24 mouse cellular contexts compared by ENCODE assay signal in the genomic region with DNA sequence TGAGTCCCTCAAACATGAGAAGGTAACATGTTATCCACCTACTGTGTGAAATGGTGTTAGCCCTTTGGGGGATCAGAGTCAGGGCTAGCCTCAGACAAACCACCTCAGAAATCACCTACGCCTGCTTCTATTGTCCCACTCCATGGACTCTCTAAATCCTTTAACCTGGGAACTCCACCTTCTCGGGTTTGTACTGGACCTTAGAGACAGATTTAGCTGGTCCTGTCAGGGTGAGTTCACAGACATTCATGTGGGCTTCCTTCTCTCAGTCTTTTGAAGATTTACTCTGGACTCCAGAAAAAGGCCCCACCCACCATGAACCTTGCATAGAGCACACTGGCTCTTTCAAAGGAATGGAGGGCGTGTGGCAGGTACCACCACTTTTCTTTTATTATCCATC.
"Had no signal": no experiment of that assay in that cellular context is flagged by ENCODE, and none has a peak within 500 bp of the region (broad histone marks: within the 10 kb centered on the region; RNA-seq: fewer than 3 reads in every experiment).

No protein-coding gene starts in this region.

- DNase-seq: gastrocnemius, adult 2 months; gastrocnemius, postnatal 10 days; gastrocnemius, postnatal 25 days; heart, postnatal 10 days; heart, postnatal 4 days; kidney, adult 11 months; kidney, adult 2 months; kidney, adult 9 months; kidney, postnatal 14 days; kidney, postnatal 36 days; layer of hippocampus, adult 9-11 months had no signal

- H3K4me3 ChIP-seq: gastrocnemius, adult 2 months; heart, embryonic 10.5 days; heart, embryonic 12.5 days; hindbrain, embryonic 10.5 days; hindbrain, embryonic 12.5 days; kidney, embryonic 15.5 days; left cerebral cortex, adult 2 months; limb, embryonic 10.5 days; limb, embryonic 12.5 days had no signal

- H3K4me2 ChIP-seq: heart, embryonic 12.5 days; hindbrain, embryonic 12.5 days; hindbrain, embryonic 14.5 days; kidney, embryonic 15.5 days; limb, embryonic 12.5 days had no signal

- H3K27ac ChIP-seq: gastrocnemius, adult 2 months; heart, embryonic 10.5 days; hindbrain, embryonic 10.5 days; hindbrain, embryonic 12.5 days; hindbrain, embryonic 14.5 days; kidney, embryonic 15.5 days; kidney, postnatal 0 days; left cerebral cortex, adult 2 months; limb, embryonic 10.5 days; limb, embryonic 12.5 days; liver, embryonic 15.5 days had no signal

- H3K36me3 ChIP-seq: kidney, embryonic 15.5 days; liver, embryonic 15.5 days had no signal

- H3K9ac ChIP-seq: heart, embryonic 12.5 days; hindbrain, embryonic 12.5 days; hindbrain, embryonic 14.5 days; kidney, embryonic 15.5 days; limb, embryonic 12.5 days; liver, embryonic 15.5 days had no signal

- ATAC-seq: hindbrain, embryonic 16.5 days; intestine, embryonic 16.5 days had no signal

- H3K9me3 ChIP-seq: heart, embryonic 10.5 days; heart, embryonic 12.5 days; hindbrain, embryonic 10.5 days; hindbrain, embryonic 12.5 days; kidney, embryonic 15.5 days; limb, embryonic 10.5 days; limb, embryonic 12.5 days; liver, embryonic 15.5 days had no signal

- H3K27me3 ChIP-seq: heart, embryonic 12.5 days; hindbrain, embryonic 12.5 days; kidney, embryonic 15.5 days; liver, embryonic 15.5 days had no signal

- H3K4me1 ChIP-seq: hindbrain, embryonic 10.5 days; kidney, embryonic 15.5 days had no signal
